Comparison of ENCODE assay signal across 8 mouse cellular contexts in genomic region chr2:31141867-31142454, GRCm38 (mm10). TPM values are rescaled to one million over a fixed set of nuclear protein-coding genes. Genes with fewer than 3 reads are reported as not detected.
DNase-seq lines count a peak whose midpoint lies in the region; ATAC-seq lines count a peak whose summit lies in the region.

TSS of gene Fnbp1 (minus strand) at chr2:31142008.

- peaks cover 23% of the 10 kb centered on the region for H3K36me3 ChIP-seq in heart, embryonic 13.5 days
- H3K36me3 ChIP-seq in liver, embryonic 13.5 days = no peaks in the 10 kb centered on the region
- H3K36me3 ChIP-seq in stomach, embryonic 15.5 days = peaks cover 7% of the 10 kb centered on the region; the same call in 1 of the 2 replicates

- H3K4me2 ChIP-seq in heart, embryonic 13.5 days = peak within 1 kb of the TSS; percentile 95
- H3K4me2 ChIP-seq in liver, embryonic 13.5 days = peak within 1 kb of the TSS; percentile 98
- H3K4me2 ChIP-seq in stomach, embryonic 15.5 days = peak within 1 kb of the TSS; percentile 89

- H3K27ac ChIP-seq in brown adipose tissue, adult 24 weeks (replicated peaks; ENCODE audit: low read depth, low read length) = peak within 1 kb of the TSS; percentile 54
- H3K27ac ChIP-seq in heart, embryonic 13.5 days (replicated peaks) = peak within 1 kb of the TSS; percentile 89
- H3K27ac ChIP-seq in liver, embryonic 13.5 days = peak within 1 kb of the TSS; percentile 62
- H3K27ac ChIP-seq in stomach, embryonic 15.5 days = peak within 1 kb of the TSS; percentile 87

- H3K9ac ChIP-seq in heart, embryonic 13.5 days = peak within 1 kb of the TSS; percentile 94
- peak within 1 kb of the TSS; percentile 84 for H3K9ac ChIP-seq in liver, embryonic 13.5 days
- peak within 1 kb of the TSS; percentile 97 for H3K9ac ChIP-seq in stomach, embryonic 15.5 days

- no peaks in the 10 kb centered on the region for H3K27me3 ChIP-seq in heart, embryonic 13.5 days (replicated peaks)
- H3K27me3 ChIP-seq in liver, embryonic 13.5 days = peaks cover 13% of the 10 kb centered on the region; the same call in 1 of the 2 replicates
- no peaks in the 10 kb centered on the region for H3K27me3 ChIP-seq in stomach, embryonic 15.5 days (replicated peaks)

- WGBS in heart, embryonic 13.5 days = under 1% methylated on average over 59 of the region's 59 CpGs
- 1% methylated on average over 59 of the region's 59 CpGs for WGBS in liver, embryonic 13.5 days (ENCODE audit: insufficient replicate concordance)
- WGBS in stomach, embryonic 15.5 days = under 1% methylated on average over 59 of the region's 59 CpGs

- ATAC-seq in CD4-positive, CD25-positive, alpha-beta regulatory T cell, adult 4 months = peak; percentile 61
- ATAC-seq in heart, embryonic 13.5 days (ENCODE audit: extremely low read depth, insufficient number of reproducible peaks, low FRiP score, low TSS enrichment) = peak; percentile 70
- ATAC-seq in liver, embryonic 13.5 days (ENCODE audit: low read depth) = peak; percentile 87
- ATAC-seq in stomach, embryonic 15.5 days (ENCODE audit: insufficient read depth, low FRiP score, low read depth) = peak; percentile 90

- peaks cover 3% of the 10 kb centered on the region; the same call in 1 of the 2 replicates for H3K4me1 ChIP-seq in brown adipose tissue, adult 24 weeks (ENCODE audit: control insufficient read depth, insufficient read depth, insufficient read length, low read length)
- H3K4me1 ChIP-seq in heart, embryonic 13.5 days = peaks cover 51% of the 10 kb centered on the region
- peaks cover 60% of the 10 kb centered on the region for H3K4me1 ChIP-seq in liver, embryonic 13.5 days (replicated peaks)
- peaks cover 8% of the 10 kb centered on the region; the same call in 1 of the 2 replicates for H3K4me1 ChIP-seq in stomach, embryonic 15.5 days

- peak within 1 kb of the TSS; percentile 94 for H3K4me3 ChIP-seq in brown adipose tissue, adult 24 weeks (ENCODE audit: insufficient read depth, low read depth, low read length)
- H3K4me3 ChIP-seq in heart, embryonic 13.5 days = peak within 1 kb of the TSS; percentile 94
- H3K4me3 ChIP-seq in liver, embryonic 13.5 days (replicated peaks) = peak within 1 kb of the TSS; percentile 79
- H3K4me3 ChIP-seq in stomach, embryonic 15.5 days (replicated peaks) = peak within 1 kb of the TSS; percentile 87

- DNase-seq in fibroblast of lung, adult 2 months (ENCODE audit: low read depth) = peak; percentile 53
- peak; percentile 94 for DNase-seq in kidney, postnatal 10 days
- peak; percentile 69 for DNase-seq in liver, embryonic 13.5 days
- DNase-seq in natural killer cell, adult 2 months (ENCODE audit: low spot score in 2 of 2) = peak; percentile 69 to 86

- H3K9me3 ChIP-seq in heart, embryonic 13.5 days = no peaks in the 10 kb centered on the region
- no peaks in the 10 kb centered on the region for H3K9me3 ChIP-seq in liver, embryonic 13.5 days (replicated peaks)
- H3K9me3 ChIP-seq in stomach, embryonic 15.5 days = no peaks in the 10 kb centered on the region

RNA-seq across cellular contexts. Expression of gene Fnbp1, which starts in this region (rescaled TPM):
- polyA plus RNA-seq in CD4-positive, CD25-positive, alpha-beta regulatory T cell, adult 4 months (2017; shearing (Covaris generic)) = 10 to 100 TPM; 78.2 to 90.0 TPM
- 25.7 and 38.1 TPM in 2 replicates for polyA plus RNA-seq in brown adipose tissue, adult 24 weeks (2012; ENCODE audit: insufficient read depth, insufficient read length, missing spikeins)
- 17.6 and 18.7 TPM in 2 replicates for polyA plus RNA-seq in heart, embryonic 13.5 days (2015; fragmentation: Nextera tagmentation; extraction: Ambion mirVana)
- polyA plus RNA-seq in liver, embryonic 13.5 days (2015; fragmentation: Nextera tagmentation; extraction: Ambion mirVana) = 5.7 and 6.9 TPM in 2 replicates
- polyA plus RNA-seq in stomach, embryonic 15.5 days (2015; fragmentation: Nextera tagmentation; extraction: Ambion mirVana) = 27.8 and 34.0 TPM in 2 replicates

Comparison
In these comparisons a context has a peak if more than half of its experiments do, and no peak if none do; other contexts are left out.
1. Peak in every context shown above with its lines: DNase-seq, ATAC-seq, H3K4me3 ChIP-seq and H3K27ac ChIP-seq.